Mouse (Mus musculus) splenic B cell, adult 2 months (primary cell): ENCODE measurements around the gene Thoc5.

Experiments
- DNase-seq: peaks from one replicate; pipeline ENCODE4 v3.0.0-alpha.2; 2011; ENCODE audit warnings: low read depth, low spot score
- H3K27me3 ChIP-seq: 2 replicates; pipeline ENCODE4 v1.6.1; 2012; ENCODE audit warnings: mild to moderate bottlenecking, low read length, moderate library complexity, mixed read lengths; ENCODE audit not compliant: control insufficient read depth, poor library complexity, insufficient read depth, severe bottlenecking
- H3K36me3 ChIP-seq: 2 replicates; pipeline ENCODE4 v1.6.1; 2012; ENCODE audit warnings: mild to moderate bottlenecking, low read length, moderate library complexity, mixed read lengths; ENCODE audit not compliant: control insufficient read depth, poor library complexity, insufficient read depth, severe bottlenecking

Thoc5 gene

GRCm38 (mm10) chr11:4974376-4975122, 79.4 kb downstream of the Thoc5 start:
- Histone ChIP-seq H3K27me3 (no peaks in the 10 kb centered on the region), H3K36me3 (no peaks in the 10 kb centered on the region)
- DNase-seq, result no peak

- H3K36me3 ChIP-seq, result no peaks in the 10 kb centered on the region
- H3K27me3 ChIP-seq, result no peaks in the 10 kb centered on the region
- DNase-seq, result peak; percentile 90
These were observed 80.5 kb downstream of the Thoc5 start for GRCm38 (mm10) chr11:4975623-4976022.
